Mouse (Mus musculus): Measurements from ENCODE around the gene Lman2l. TPM values are rescaled to one million over a fixed set of nuclear protein-coding genes. Genes with fewer than 3 reads are reported as not detected.

The Lman2l gene
- polyA plus RNA-seq, 1 experiment, result not detected

DNA sequence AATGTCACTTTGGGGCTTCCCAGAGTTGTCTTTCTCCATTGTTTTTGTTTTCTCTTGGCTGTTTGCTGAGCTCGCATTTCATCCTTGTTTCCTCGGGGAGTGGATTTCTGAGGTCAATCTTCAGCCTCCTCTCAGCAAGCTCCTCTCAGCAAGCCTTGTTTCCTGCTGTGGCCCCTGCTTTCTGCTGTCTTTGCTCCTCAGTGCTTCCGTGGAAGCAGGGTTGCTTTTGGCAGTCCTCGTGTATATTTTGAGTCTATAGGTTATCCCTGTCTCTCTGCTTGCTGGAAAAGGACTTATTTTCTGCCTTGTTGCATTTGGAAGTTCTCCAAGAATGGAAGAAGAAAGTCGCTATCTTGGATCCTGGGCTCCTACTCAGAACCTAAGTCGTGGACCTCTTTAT, 48.0 kb downstream of the Lman2l start:
- Histone ChIP-seq H3K4me3 (ENCODE audit: insufficient read depth, low read depth, low read length) (no peak overlapping the region), H3K27ac (ENCODE audit: insufficient read depth, low read depth, low read length) (no peak overlapping the region), H3K4me1 (ENCODE audit: control insufficient read depth, insufficient read depth, low read length) (peaks cover 8% of the 10 kb centered on the region; the same call in 1 of the 2 replicates)
- 11% methylated on average over 6 of the region's 6 CpGs for WGBS
- TF ChIP-seq CTCF (IDR thresholded peaks at IDR 0.05; ENCODE audit: insufficient read depth, low read depth, low read length) (no peak), POLR2A (IDR thresholded peaks at IDR 0.05; ENCODE audit: insufficient read depth, low read depth, low read length) (no peak)

DNA sequence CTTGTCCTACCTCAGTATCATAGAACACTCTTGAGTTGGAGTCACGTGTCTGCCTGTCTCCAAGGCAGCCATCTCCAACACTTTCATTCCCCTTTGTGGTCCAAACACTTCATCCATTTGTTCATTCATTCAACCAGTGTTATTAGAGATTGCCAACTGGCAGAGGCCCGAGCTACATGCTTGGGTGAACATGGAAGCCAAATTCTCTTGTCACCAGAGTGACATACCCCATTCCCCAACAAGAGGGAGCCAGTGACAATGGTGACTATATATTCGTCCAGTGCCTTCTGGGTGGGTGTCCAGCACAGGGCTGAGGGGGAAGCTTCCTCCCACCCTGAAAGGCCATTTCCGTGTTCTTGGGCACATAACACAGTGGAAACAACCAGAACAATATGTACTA, 65.5 kb downstream of the Lman2l start:
- H3K27ac ChIP-seq (ENCODE audit: insufficient read depth, low read depth, low read length), result no peak overlapping the region
- H3K4me3 ChIP-seq (ENCODE audit: insufficient read depth, low read depth, low read length), result no peak overlapping the region
- TF ChIP-seq CTCF (IDR thresholded peaks at IDR 0.05; ENCODE audit: insufficient read depth, low read depth, low read length), result no peak
- no peak for TF ChIP-seq POLR2A (IDR thresholded peaks at IDR 0.05; ENCODE audit: insufficient read depth, low read depth, low read length)
- H3K4me1 ChIP-seq (ENCODE audit: control insufficient read depth, insufficient read depth, low read length), result no peaks in the 10 kb centered on the region
- WGBS, result 55% methylated on average over 4 of the region's 4 CpGs

DNA sequence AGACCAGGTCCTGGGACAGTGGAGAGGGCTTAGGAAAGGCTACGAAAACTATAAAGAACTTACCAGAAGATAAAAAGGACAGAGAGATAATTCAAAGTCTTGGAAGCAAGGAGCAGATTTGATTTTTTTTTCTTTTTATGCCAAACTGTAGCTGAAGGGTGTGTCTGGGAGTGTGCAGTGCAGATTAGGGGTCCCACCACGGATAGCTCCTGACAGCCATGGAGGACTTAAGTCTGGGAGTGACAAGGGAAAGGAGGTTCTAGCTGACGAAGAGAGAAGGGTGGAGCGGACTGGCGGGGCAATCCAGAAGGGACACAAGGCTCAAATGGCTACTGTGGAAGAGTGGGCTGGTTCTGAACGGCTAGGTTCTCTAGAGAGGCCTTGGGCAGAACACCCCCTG, 66.2 kb downstream of the Lman2l start:
- no peak overlapping the region for H3K4me3 ChIP-seq (ENCODE audit: insufficient read depth, low read depth, low read length)
- TF ChIP-seq POLR2A (IDR thresholded peaks at IDR 0.05; ENCODE audit: insufficient read depth, low read depth, low read length) (no peak), CTCF (IDR thresholded peaks at IDR 0.05; ENCODE audit: insufficient read depth, low read depth, low read length) (no peak)
- H3K27ac ChIP-seq (ENCODE audit: insufficient read depth, low read depth, low read length), result no peak overlapping the region
- WGBS, result 85% methylated on average over 6 of the region's 6 CpGs
- H3K4me1 ChIP-seq (ENCODE audit: control insufficient read depth, insufficient read depth, low read length), result no peaks in the 10 kb centered on the region

GRCm38 (mm10) chr1:36371934-36372845, 72.9 kb downstream of the Lman2l start, which contains the start of gene Fer1l5:
Gene Fer1l5 (plus strand): TSS chr1:36372291.
- WGBS, result 90% methylated on average over 10 of the region's 10 CpGs
- H3K27ac ChIP-seq (ENCODE audit: insufficient read depth, low read depth, low read length), result no peak within 1 kb of the TSS
- TF ChIP-seq CTCF (IDR thresholded peaks at IDR 0.05; ENCODE audit: insufficient read depth, low read depth, low read length) (no peak), POLR2A (IDR thresholded peaks at IDR 0.05; ENCODE audit: insufficient read depth, low read depth, low read length) (no peak)
- H3K4me1 ChIP-seq (ENCODE audit: control insufficient read depth, insufficient read depth, low read length), result peaks cover 6% of the 10 kb centered on the region
- no peak within 1 kb of the TSS for H3K4me3 ChIP-seq (ENCODE audit: insufficient read depth, low read depth, low read length)

GRCm38 (mm10) chr1:36370918-36371317, 74.2 kb downstream of the Lman2l start:
- no peak for TF ChIP-seq CTCF (IDR thresholded peaks at IDR 0.05; ENCODE audit: insufficient read depth, low read depth, low read length)
- no peak for TF ChIP-seq POLR2A (IDR thresholded peaks at IDR 0.05; ENCODE audit: insufficient read depth, low read depth, low read length)
- peaks cover 6% of the 10 kb centered on the region for H3K4me1 ChIP-seq (ENCODE audit: control insufficient read depth, insufficient read depth, low read length)
- 53% methylated on average over 6 of the region's 6 CpGs for WGBS

More at GRCm38 (mm10) chr1:36370918-36371317, 74.2 kb downstream of the Lman2l start:
- Histone ChIP-seq H3K27ac (ENCODE audit: insufficient read depth, low read depth, low read length) (no peak overlapping the region), H3K4me3 (ENCODE audit: insufficient read depth, low read depth, low read length) (no peak overlapping the region)

Other genes with a start within 250 kb of the Lman2l start
- gene Uggt1, start 200.6 kb downstream of the Lman2l start, polyA plus RNA-seq (2012; ENCODE audit: insufficient read depth, insufficient read length, low replicate concordance, missing spikeins), result 379 TPM in 1 of 2 replicates, not detected in the other
- gene Neurl3, start 170.6 kb downstream of the Lman2l start, polyA plus RNA-seq (2012; ENCODE audit: insufficient read depth, insufficient read length, low replicate concordance, missing spikeins), result not detected in 2 replicates
- gene Arid5a, start 137.5 kb downstream of the Lman2l start, polyA plus RNA-seq (2012; ENCODE audit: insufficient read depth, insufficient read length, low replicate concordance, missing spikeins), result not detected in 2 replicates
- 336 TPM in 1 of 2 replicates, not detected in the other for gene Kansl3, start 76.1 kb downstream of the Lman2l start, polyA plus RNA-seq (2012; ENCODE audit: insufficient read depth, insufficient read length, low replicate concordance, missing spikeins)
- gene Fer1l5, start 73.0 kb downstream of the Lman2l start, polyA plus RNA-seq (2012; ENCODE audit: insufficient read depth, insufficient read length, low replicate concordance, missing spikeins), result not detected in 2 replicates
- gene Cnnm4, start 26.3 kb upstream of the Lman2l start, polyA plus RNA-seq (2012; ENCODE audit: insufficient read depth, insufficient read length, low replicate concordance, missing spikeins), result not detected in 2 replicates
- not detected in 2 replicates for gene Cnnm3, start 66.6 kb upstream of the Lman2l start, polyA plus RNA-seq (2012; ENCODE audit: insufficient read depth, insufficient read length, low replicate concordance, missing spikeins)
- not detected in 2 replicates for gene Ankrd23, start 91.6 kb upstream of the Lman2l start, polyA plus RNA-seq (2012; ENCODE audit: insufficient read depth, insufficient read length, low replicate concordance, missing spikeins)
- gene Gm42417, start 94.2 kb upstream of the Lman2l start, polyA plus RNA-seq (2012; ENCODE audit: insufficient read depth, insufficient read length, low replicate concordance, missing spikeins), result not detected in 2 replicates
- not detected in 2 replicates for gene Ankrd39, start 102.2 kb upstream of the Lman2l start, polyA plus RNA-seq (2012; ENCODE audit: insufficient read depth, insufficient read length, low replicate concordance, missing spikeins)
- not detected in 2 replicates for gene Sema4c, start 113.1 kb upstream of the Lman2l start, polyA plus RNA-seq (2012; ENCODE audit: insufficient read depth, insufficient read length, low replicate concordance, missing spikeins)
- gene Fam178b, start 237.9 kb upstream of the Lman2l start, polyA plus RNA-seq (2012; ENCODE audit: insufficient read depth, insufficient read length, low replicate concordance, missing spikeins), result not detected in 2 replicates
- not detected in 2 replicates for gene Cox5b, start 246.2 kb upstream of the Lman2l start, polyA plus RNA-seq (2012; ENCODE audit: insufficient read depth, insufficient read length, low replicate concordance, missing spikeins)